Mouse (Mus musculus) liver, embryonic 14.5 days (tissue): ENCODE results near the gene Poc1a. TPM values are rescaled to one million over a fixed set of nuclear protein-coding genes. Genes with fewer than 3 reads are reported as not detected.
A peak's percentile ranks its signal among the peaks of the same experiment; 100 is the strongest.

ENCODE experiments used
- ATAC-seq: fragments of 200-750 bp; cut with Nextera tagmentation; 2 replicates; pipeline ENCODE4 v1.8.0; 2017; ENCODE audit warnings: moderate number of reproducible peaks, mild to moderate bottlenecking, moderate library complexity; ENCODE audit not compliant: insufficient read depth
- DNase-seq, 3 experiments: peaks; one replicate each; pipeline ENCODE4 v3.0.0-alpha.2; 2012 to 2013; ENCODE audit warnings: low read depth in 3 of 3, low spot score in 3 of 3
- H3K27ac ChIP-seq: fragments of 300-500 bp; sonication (generic); 2 replicates; pipeline ENCODE4 v1.5.1; 2014; ENCODE audit warnings: moderate library complexity, mild to moderate bottlenecking, control low read depth, inconsistent platforms
- H3K27me3 ChIP-seq: fragments of 300-500 bp; sonication (generic); 2 replicates; pipeline ENCODE4 v1.6.1; 2014; ENCODE audit warnings: mild to moderate bottlenecking, low read length, moderate library complexity; ENCODE audit not compliant: control insufficient read depth, insufficient read depth
- H3K36me3 ChIP-seq: fragments of 300-500 bp; sonication (generic); replicated peaks from 2 replicates; pipeline ENCODE4 v1.6.1; 2014; ENCODE audit warnings: low read depth; ENCODE audit not compliant: control insufficient read depth, insufficient read depth
- H3K4me1 ChIP-seq, 2 experiments: fragments of 200-500 bp in 1 of 2; fragments of 300-500 bp in 1 of 2; sonication (generic) in 1 of 2; replicated peaks; 2 replicates each; pipeline ENCODE4 v1.6.1; 2012 to 2014; ENCODE audit warnings: antibody characterized with exemption in 1 of 2, inconsistent platforms in 1 of 2, low read length in 1 of 2; ENCODE audit not compliant: control insufficient read depth in 2 of 2, insufficient read depth in 2 of 2
- H3K4me2 ChIP-seq: fragments of 300-500 bp; sonication (generic); 2 replicates; pipeline ENCODE4 v1.6.1; 2014; ENCODE audit warnings: low read depth, mild to moderate bottlenecking, control low read depth, moderate library complexity
- H3K4me3 ChIP-seq, 2 experiments: fragments of 200-500 bp in 1 of 2; fragments of 300-500 bp in 1 of 2; sonication (generic) in 1 of 2; 2 replicates each; pipeline ENCODE4 v1.5.1; 2012 to 2014; ENCODE audit warnings: low read depth in 2 of 2, low read length in 2 of 2, mild to moderate bottlenecking in 2 of 2, control low read depth in 1 of 2, inconsistent platforms in 1 of 2, moderate library complexity in 1 of 2; ENCODE audit not compliant: insufficient read depth in 1 of 2
- H3K9ac ChIP-seq: fragments of 300-500 bp; sonication (generic); replicated peaks from 2 replicates; pipeline ENCODE4 v1.6.1; 2014; ENCODE audit warnings: mild to moderate bottlenecking, control low read depth, moderate library complexity
- H3K9me3 ChIP-seq: fragments of 300-500 bp; sonication (generic); 2 replicates; pipeline ENCODE4 v1.6.1; 2016; ENCODE audit warnings: low read length, mixed read lengths; ENCODE audit not compliant: control insufficient read depth
- CTCF ChIP-seq: IDR thresholded peaks from 2 replicates; pipeline ENCODE4 v1.5.1; 2016; ENCODE audit warnings: antibody characterized with exemption, low read depth, control low read depth
- EP300 ChIP-seq: IDR thresholded peaks from 2 replicates; pipeline ENCODE4 v1.6.1; 2016; ENCODE audit warnings: antibody characterized with exemption, low read depth
- WGBS: fragments of 180-500 bp; shearing (Covaris S2); extraction: QIAGEN DNeasy Blood & Tissue Kit; methylation state at CpG from one replicate; pipeline ENCODE4 v1.1.7; 2014; ENCODE audit not compliant: insufficient replicate concordance; 5-methylcytosine and 5-hydroxymethylcytosine counted together
- polyA plus RNA-seq, 2 experiments: library from polyadenylated mRNA; depleted of rRNA in 1 of 2; stranded (reverse) in 1 of 2; unstranded in 1 of 2; fragments of >200 nt; fragmentation: Nextera tagmentation in 1 of 2; extraction: Ambion mirVana in 1 of 2; gene quantifications; 2 replicates each; pipeline versions ENCODE4 v1.2.1 to v1.2.3; 2012 to 2014

The Poc1a gene
- polyA plus RNA-seq, 2 experiments: 17.8 to 21.4 TPM

GRCm38 (mm10) chr9:106241541-106242164, 39.2 kb upstream of the Poc1a start:
- TF ChIP-seq CTCF (peak; percentile 25; the same call in 1 of the 2 replicates), EP300 (no peak)
- no peak overlapping the region for H3K27ac ChIP-seq
- no peak overlapping the region for H3K4me3 ChIP-seq

GRCm38 (mm10) chr9:106242813-106243488, 37.9 kb upstream of the Poc1a start:
- 48% methylated on average over 19 of the region's 19 CpGs for WGBS
- no peak overlapping the region for H3K4me2 ChIP-seq
- ATAC-seq (no peak), DNase-seq (no peak)
- H3K9ac ChIP-seq: no peak overlapping the region
- H3K4me1 ChIP-seq: peaks cover 5 to 9% of the 10 kb centered on the region in 2 experiments
- no peak overlapping the region for H3K27ac ChIP-seq
- no peak for TF ChIP-seq EP300
- TF ChIP-seq CTCF: no peak
- no peaks in the 10 kb centered on the region for H3K9me3 ChIP-seq
- H3K36me3 ChIP-seq: peaks cover 5% of the 10 kb centered on the region
- no peak overlapping the region for H3K4me3 ChIP-seq
- H3K27me3 ChIP-seq: no peaks in the 10 kb centered on the region

More at GRCm38 (mm10) chr9:106241541-106242164, 39.2 kb upstream of the Poc1a start:
- peaks cover 2 to 3% of the 10 kb centered on the region in 2 experiments; a peak in 3 of 4 replicates for H3K4me1 ChIP-seq
- ATAC-seq: no peak
- 78% methylated on average over 10 of the region's 10 CpGs for WGBS
- no peak for DNase-seq
- H3K9me3 ChIP-seq: no peaks in the 10 kb centered on the region
- H3K36me3 ChIP-seq: peaks cover 6% of the 10 kb centered on the region
- H3K4me2 ChIP-seq: no peak overlapping the region
- no peaks in the 10 kb centered on the region for H3K27me3 ChIP-seq
- no peak overlapping the region for H3K9ac ChIP-seq

GRCm38 (mm10) chr9:106249550-106249949, 31.3 kb upstream of the Poc1a start:
- no peak overlapping the region for H3K27ac ChIP-seq
- H3K4me3 ChIP-seq: no peak overlapping the region
- H3K36me3 ChIP-seq: no peaks in the 10 kb centered on the region
- H3K4me2 ChIP-seq: no peak overlapping the region
- H3K4me1 ChIP-seq: peaks cover 8 to 19% of the 10 kb centered on the region in 2 experiments
- ATAC-seq: no peak
- no peaks in the 10 kb centered on the region for H3K9me3 ChIP-seq
- no peak overlapping the region for H3K9ac ChIP-seq
- H3K27me3 ChIP-seq: no peaks in the 10 kb centered on the region
- TF ChIP-seq EP300 (no peak), CTCF (no peak)
- DNase-seq: no peak
- 66% methylated on average over 11 of the region's 11 CpGs for WGBS

GRCm38 (mm10) chr9:106250245-106250644, 30.6 kb upstream of the Poc1a start:
- TF ChIP-seq CTCF (no peak), EP300 (no peak)
- Histone ChIP-seq H3K9ac (no peak overlapping the region), H3K4me3 (no peak overlapping the region), H3K36me3 (no peaks in the 10 kb centered on the region), H3K27me3 (no peaks in the 10 kb centered on the region), H3K4me1 (peaks cover 8 to 19% of the 10 kb centered on the region in 2 experiments), H3K4me2 (no peak overlapping the region), H3K27ac (no peak overlapping the region), H3K9me3 (no peaks in the 10 kb centered on the region)
- ATAC-seq (no peak), DNase-seq (no peak)
- WGBS: 48% methylated on average over 4 of the region's 4 CpGs

GRCm38 (mm10) chr9:106251066-106251465, 29.8 kb upstream of the Poc1a start:
- TF ChIP-seq EP300: no peak
- TF ChIP-seq CTCF: no peak
- H3K36me3 ChIP-seq: no peaks in the 10 kb centered on the region
- no peak overlapping the region for H3K27ac ChIP-seq
- DNase-seq: no peak
- no peak overlapping the region for H3K4me3 ChIP-seq
- H3K4me1 ChIP-seq: peaks cover 8 to 19% of the 10 kb centered on the region in 2 experiments
- no peaks in the 10 kb centered on the region for H3K9me3 ChIP-seq
- ATAC-seq: no peak
- no peaks in the 10 kb centered on the region for H3K27me3 ChIP-seq
- WGBS: 60% methylated on average over 8 of the region's 8 CpGs
- H3K4me2 ChIP-seq: no peak overlapping the region
- no peak overlapping the region for H3K9ac ChIP-seq
